ENCODE assay signal across 24 mouse cellular contexts in genomic region chr11:107319861-107320260, GRCm38 (mm10).
DNase-seq lines count a peak whose midpoint lies in the region; TF ChIP-seq lines count a peak whose summit lies in the region.
"Had no signal": no experiment of that assay in that cellular context is flagged by ENCODE, and none has a peak within 500 bp of the region (broad histone marks: within the 10 kb centered on the region; RNA-seq: fewer than 3 reads in every experiment).

No protein-coding gene starts in this region.

- peaks cover 9% of the 10 kb centered on the region for H3K4me1 ChIP-seq in kidney, adult 2 months (ENCODE audit: control insufficient read depth, insufficient read depth, low read length)
- H3K4me1 ChIP-seq in ES-E14 (ENCODE audit: control insufficient read depth in 2 of 2, insufficient read depth in 2 of 2, low read length in 2 of 2, poor library complexity in 1 of 2): peaks cover 9 to 13% of the 10 kb centered on the region in 2 experiments; a peak in 3 of 4 replicates
- peaks cover 26% of the 10 kb centered on the region for H3K4me1 ChIP-seq in forebrain, embryonic 10.5 days
- H3K4me1 ChIP-seq: hindbrain, embryonic 13.5 days; limb, embryonic 13.5 days had no signal

- H3K27ac ChIP-seq in kidney, adult 2 months (ENCODE audit: insufficient read depth, low read depth, low read length): no peak overlapping the region
- H3K27ac ChIP-seq in ES-E14 (ENCODE audit: insufficient read depth, low read depth, low read length, poor library complexity, severe bottlenecking): no peak overlapping the region
- H3K27ac ChIP-seq in layer of hippocampus, adult 2 months: no peak overlapping the region
- no peak overlapping the region for H3K27ac ChIP-seq in forebrain, embryonic 10.5 days
- H3K27ac ChIP-seq: heart, embryonic 15.5 days; hindbrain, embryonic 13.5 days; limb, embryonic 13.5 days; liver, embryonic 14.5 days; lung, embryonic 15.5 days; neural tube, embryonic 12.5 days had no signal

- no peaks in the 10 kb centered on the region for H3K36me3 ChIP-seq in kidney, adult 2 months (ENCODE audit: control insufficient read depth, insufficient read depth, low read length)
- peaks cover 15% of the 10 kb centered on the region; the same call in 1 of the 2 replicates for H3K36me3 ChIP-seq in ES-E14 (ENCODE audit: control insufficient read depth, insufficient read depth, low read length, poor library complexity, severe bottlenecking)
- H3K36me3 ChIP-seq in forebrain, embryonic 10.5 days (replicated peaks): peaks cover 46% of the 10 kb centered on the region
- H3K36me3 ChIP-seq: heart, embryonic 15.5 days; lung, embryonic 15.5 days had no signal

- in situ Hi-C loops in ES-E14 (cut with MboI; ENCODE audit: low sequenced_read_pairs in 2 of 2, unreplicated experiment in 2 of 2): no loop called here

- no peak overlapping the region for H3K4me3 ChIP-seq in kidney, adult 2 months (ENCODE audit: insufficient read depth, low read depth, low read length)
- H3K4me3 ChIP-seq in ES-E14 (ENCODE audit: insufficient read depth in 1 of 2, low read depth in 1 of 2, low read length in 2 of 2, poor library complexity in 1 of 2, severe bottlenecking in 1 of 2): no peak overlapping the region
- H3K4me3 ChIP-seq in layer of hippocampus, adult 2 months: no peak overlapping the region
- H3K4me3 ChIP-seq in forebrain, embryonic 10.5 days: no peak overlapping the region
- H3K4me3 ChIP-seq: heart, embryonic 15.5 days; hindbrain, embryonic 13.5 days; limb, embryonic 13.5 days; lung, embryonic 15.5 days; neural tube, embryonic 12.5 days had no signal

- H3K9ac ChIP-seq in ES-E14 (ENCODE audit: insufficient read depth, low read depth, low read length, poor library complexity, severe bottlenecking): no peak overlapping the region
- H3K9ac ChIP-seq: heart, embryonic 15.5 days; hindbrain, embryonic 13.5 days; limb, embryonic 13.5 days; liver, embryonic 14.5 days; lung, embryonic 15.5 days; neural tube, embryonic 12.5 days had no signal

- WGBS in kidney, adult 2 months: 70% methylated on average over 10 of the region's 10 CpGs
- 47% methylated on average over 10 of the region's 10 CpGs for WGBS in forebrain, embryonic 10.5 days

- H3K9me3 ChIP-seq in ES-E14 (ENCODE audit: control insufficient read depth, insufficient read depth, low read depth, low read length): no peaks in the 10 kb centered on the region
- peaks cover 8% of the 10 kb centered on the region; the same call in 1 of the 2 replicates for H3K9me3 ChIP-seq in forebrain, embryonic 10.5 days
- H3K9me3 ChIP-seq: heart, embryonic 15.5 days; hindbrain, embryonic 13.5 days; limb, embryonic 13.5 days; lung, embryonic 15.5 days; neural tube, embryonic 12.5 days had no signal

- TF ChIP-seq CTCF in kidney, adult 2 months (conservative IDR thresholded peaks at IDR 0.05; ENCODE audit: insufficient read depth, insufficient read length, low read depth, low read length): no peak
- TF ChIP-seq CTCF in layer of hippocampus, adult 2 months (conservative IDR thresholded peaks at IDR 0.05): no peak

- TF ChIP-seq POLR2A in kidney, adult 2 months (IDR thresholded peaks at IDR 0.05; ENCODE audit: low read depth, low read length): no peak

- DNase-seq in adrenal gland, postnatal 10 days: peak; percentile 27
- no peak for DNase-seq in adrenal gland, postnatal 25 days
- DNase-seq in kidney, adult 2 months: peak; percentile 40
- no peak for DNase-seq in kidney, postnatal 25 days
- DNase-seq in ES-E14 (ENCODE audit: low read depth, low spot score): peak; percentile 67
- peak; percentile 68 for DNase-seq in testis, postnatal 10 days (ENCODE audit: low spot score)
- DNase-seq in layer of hippocampus, adult 2 months (ENCODE audit: low spot score in 2 of 2): no peak
- DNase-seq in forebrain, embryonic 10.5 days (ENCODE audit: extremely low spot score, low spot score): no peak
- DNase-seq: cerebellum, adult 18-20 months; cerebellum, postnatal 25 days; heart, postnatal 36 days; kidney, postnatal 4 days; layer of hippocampus, adult 9-11 months; lung, postnatal 4 days; midbrain, embryonic 14.5 days; retina, postnatal 1 day; thymus, adult 2 months; thymus, postnatal 4 days had no signal

- H3K27me3 ChIP-seq in kidney, adult 2 months (replicated peaks; ENCODE audit: control insufficient read depth, insufficient read depth, low read length): no peaks in the 10 kb centered on the region
- H3K27me3 ChIP-seq in forebrain, embryonic 10.5 days (ENCODE audit: poor library complexity, severe bottlenecking): no peaks in the 10 kb centered on the region
- H3K27me3 ChIP-seq: heart, embryonic 15.5 days; hindbrain, embryonic 13.5 days; limb, embryonic 13.5 days; lung, embryonic 15.5 days; neural tube, embryonic 12.5 days had no signal

TF ChIP-seq in ES-E14, 5 proteins besides CTCF, POLR2A, EP300 and RAD21:
- TF ChIP-seq MAFK (IDR thresholded peaks at IDR 0.05; ENCODE audit: insufficient read depth, low read depth, low read length): no peak
- no peak for TF ChIP-seq ZNF384 (IDR thresholded peaks at IDR 0.05; ENCODE audit: low read depth, low read length)
- TF ChIP-seq ZC3H11A (IDR thresholded peaks at IDR 0.05; ENCODE audit: borderline replicate concordance, low read depth, low read length): no peak
- TF ChIP-seq CHD2 (IDR thresholded peaks at IDR 0.05; ENCODE audit: low read depth, low read length): no peak
- TF ChIP-seq HCFC1 (IDR thresholded peaks at IDR 0.05; ENCODE audit: borderline replicate concordance, insufficient read depth, low read length): no peak

Comparison
In these comparisons a context has a peak if more than half of its experiments do, and no peak if none do; other contexts are left out.
1. DNase-seq: peak in adrenal gland, postnatal 10 days (single experiment), kidney, adult 2 months (single experiment), ES-E14 (single experiment) and testis, postnatal 10 days (single experiment); none in adrenal gland, postnatal 25 days (single experiment), kidney, postnatal 25 days (0 of 2), layer of hippocampus, adult 2 months (0 of 2) and forebrain, embryonic 10.5 days (single experiment).